Comparison of ENCODE assay signal across 12 mouse cellular contexts in the genomic region with DNA sequence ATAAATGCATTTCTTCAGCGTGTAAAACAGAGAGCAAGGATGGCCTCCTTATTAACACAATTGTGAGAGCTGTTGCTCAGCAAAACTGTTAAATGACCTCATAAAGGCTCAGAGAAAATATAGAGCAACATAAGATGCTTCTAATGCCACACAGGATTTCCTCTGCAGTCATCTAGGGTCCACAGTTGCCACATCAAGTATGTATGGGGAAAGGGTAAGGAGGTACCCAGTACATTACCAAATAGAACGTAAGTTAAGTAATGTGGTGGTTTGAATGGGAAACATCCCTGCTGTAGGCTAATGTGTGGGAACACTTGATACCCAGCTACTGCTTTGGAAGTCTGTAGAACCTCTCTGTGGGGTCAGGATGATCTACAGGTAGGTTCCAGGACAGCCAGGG.
"Had no signal": no experiment of that assay in that cellular context is flagged by ENCODE, and none has a peak within 500 bp of the region (broad histone marks: within the 10 kb centered on the region; RNA-seq: fewer than 3 reads in every experiment).

No protein-coding gene starts in this region.

- DNase-seq: liver, embryonic 13.5 days; lung, adult 18-20 months; lung, embryonic 14.5 days; lung, postnatal 10 days; lung, postnatal 4 days; midbrain, embryonic 14.5 days; right cerebral cortex, postnatal 25 days; right cerebral cortex, postnatal 4 days; spleen, adult 18-20 months; thymus, adult 18-20 months; thymus, postnatal 14 days; thymus, postnatal 36 days had no signal
